Mouse (Mus musculus) skeletal muscle tissue, adult 2 months (tissue): ENCODE measurements around the gene Rab6a.
A peak's percentile ranks its signal among the peaks of the same experiment; 100 is the strongest.

ENCODE experiments used
- DNase-seq: peaks from one replicate; pipeline ENCODE4 v3.0.0-alpha.2; 2012; ENCODE audit warnings: low read depth, low spot score

The Rab6a gene

GRCm38 (mm10) chr7:100622277-100622676 lies 15.1 kb downstream of the Rab6a start:
- no peak for DNase-seq

DNA sequence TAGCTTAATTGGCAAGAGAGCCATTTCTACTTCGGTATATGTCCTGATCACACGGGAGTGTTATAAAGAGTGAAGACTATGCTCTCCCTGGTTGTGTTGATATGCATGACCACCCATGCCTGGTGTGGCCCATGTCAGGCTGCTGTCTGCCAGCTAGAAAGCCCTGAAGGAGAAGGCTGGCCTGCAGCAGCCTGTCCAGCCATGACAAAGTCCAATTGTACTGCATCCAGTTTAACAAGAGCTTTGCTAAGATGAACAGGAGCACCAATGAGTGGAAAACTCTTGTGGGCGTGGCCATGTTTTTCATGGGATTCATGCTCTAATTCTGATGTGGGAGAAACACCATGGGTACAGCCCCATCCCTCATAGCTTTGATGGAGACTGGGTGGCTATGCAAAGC lies 17.3 kb downstream of the Rab6a start:
- no peak for DNase-seq

DNA sequence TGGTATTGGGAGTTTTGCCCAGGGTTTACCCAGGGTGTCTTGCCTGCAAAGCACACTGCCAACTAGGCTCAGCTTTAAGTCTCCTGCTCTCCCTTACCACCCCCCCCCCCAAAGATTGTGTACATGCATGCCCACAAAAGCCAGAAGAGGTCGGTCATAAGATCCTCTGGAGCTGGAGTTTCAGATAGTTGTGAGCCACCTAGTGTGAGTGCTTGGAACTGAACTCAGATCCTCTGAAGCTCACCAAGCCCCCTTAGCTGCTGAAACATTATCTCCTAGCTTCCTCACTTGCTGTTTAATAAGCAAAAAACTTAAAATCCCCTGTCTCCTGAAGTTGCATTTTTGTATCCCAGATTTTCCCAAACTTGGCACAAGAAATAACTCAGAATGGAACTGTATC lies 30.4 kb downstream of the Rab6a start:
- no peak for DNase-seq

DNA sequence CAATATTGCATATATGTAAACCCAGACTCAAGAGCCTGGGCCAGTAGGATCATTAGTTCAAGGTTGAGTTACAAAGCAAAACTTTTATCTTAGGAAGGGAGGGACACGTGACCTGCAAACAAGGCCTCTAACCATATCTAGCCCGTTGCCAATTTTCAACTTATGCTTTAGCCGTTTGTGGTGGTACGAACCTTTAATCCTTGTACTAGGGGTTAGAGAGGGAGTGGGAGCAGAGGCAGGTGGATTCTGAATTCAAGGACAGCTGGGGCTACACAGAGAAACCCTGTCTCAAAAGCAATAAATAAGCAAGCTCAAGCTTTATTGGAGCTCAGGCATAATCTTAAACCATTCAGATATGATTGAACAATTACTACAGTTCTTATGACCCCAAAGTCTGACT lies 35.2 kb downstream of the Rab6a start:
- DNase-seq = no peak

GRCm38 (mm10) chr7:100645147-100645546 lies 37.9 kb downstream of the Rab6a start:
- peak; percentile 61 for DNase-seq

DNA sequence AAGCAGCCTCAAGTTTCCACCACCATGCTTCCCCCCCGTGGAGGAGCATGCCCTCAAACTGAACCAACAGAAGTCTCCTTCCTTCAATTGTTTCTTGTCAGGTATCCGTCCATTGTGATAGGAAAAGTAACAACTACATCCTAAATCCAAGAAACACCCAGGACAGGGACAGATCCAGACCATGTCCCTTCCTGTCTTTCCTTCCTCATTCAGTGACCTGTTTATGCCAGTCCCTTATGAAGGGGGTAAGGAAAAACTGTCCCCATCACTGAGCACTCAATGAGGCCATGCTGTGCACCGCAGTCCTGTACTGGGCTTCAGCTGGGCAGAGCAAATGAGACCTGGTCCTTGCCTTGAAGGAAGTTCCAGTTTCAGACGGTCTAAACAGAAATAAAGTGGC lies 41.9 kb downstream of the Rab6a start:
- no peak for DNase-seq

- DNase-seq = no peak
These were observed 42.6 kb downstream of the Rab6a start for GRCm38 (mm10) chr7:100649826-100650225.

- DNase-seq = no peak
These were observed 43.2 kb downstream of the Rab6a start for GRCm38 (mm10) chr7:100650421-100650820.

- DNase-seq = no peak
These were observed 43.8 kb downstream of the Rab6a start for GRCm38 (mm10) chr7:100651011-100651410.

DNA sequence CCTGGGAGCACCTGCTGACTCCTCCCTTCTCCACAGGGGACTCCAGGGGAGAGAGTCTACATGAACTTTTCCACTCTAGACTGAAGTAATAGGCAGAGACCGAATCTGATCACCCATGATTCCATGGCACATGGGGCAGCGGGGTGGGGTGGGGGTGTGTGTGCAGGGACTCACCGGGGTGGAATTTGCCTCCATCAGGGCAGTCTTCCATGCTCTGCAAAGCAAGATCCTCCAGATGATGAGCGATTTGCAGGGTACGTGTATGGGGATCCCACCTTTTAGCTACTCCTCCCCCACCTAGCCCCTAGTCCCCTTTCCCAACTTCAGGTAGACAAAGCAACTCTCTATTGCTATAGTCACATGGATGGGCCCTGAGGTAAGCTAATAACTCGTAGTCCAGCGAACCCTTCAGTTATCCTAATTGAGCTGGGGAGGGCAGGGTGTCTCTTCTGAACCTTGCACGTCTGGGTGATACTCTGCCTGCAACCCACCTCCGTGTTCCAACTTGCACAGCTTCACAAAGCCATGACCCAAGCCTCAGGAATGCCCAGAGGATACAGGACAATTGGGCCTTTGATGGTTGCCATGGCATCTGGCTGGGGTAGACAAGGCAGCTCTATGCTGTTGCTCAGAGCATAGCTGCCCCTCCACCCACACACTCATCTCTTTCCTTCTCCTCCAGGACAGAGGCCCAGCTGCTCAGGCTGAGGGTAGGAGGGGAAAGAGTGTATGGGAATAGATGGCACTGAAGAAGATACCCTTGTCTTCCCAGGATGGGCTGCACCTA lies 46.5 kb downstream of the Rab6a start:
- DNase-seq = no peak

- DNase-seq = no peak
These were observed 47.2 kb downstream of the Rab6a start for GRCm38 (mm10) chr7:100654441-100654840.

DNA sequence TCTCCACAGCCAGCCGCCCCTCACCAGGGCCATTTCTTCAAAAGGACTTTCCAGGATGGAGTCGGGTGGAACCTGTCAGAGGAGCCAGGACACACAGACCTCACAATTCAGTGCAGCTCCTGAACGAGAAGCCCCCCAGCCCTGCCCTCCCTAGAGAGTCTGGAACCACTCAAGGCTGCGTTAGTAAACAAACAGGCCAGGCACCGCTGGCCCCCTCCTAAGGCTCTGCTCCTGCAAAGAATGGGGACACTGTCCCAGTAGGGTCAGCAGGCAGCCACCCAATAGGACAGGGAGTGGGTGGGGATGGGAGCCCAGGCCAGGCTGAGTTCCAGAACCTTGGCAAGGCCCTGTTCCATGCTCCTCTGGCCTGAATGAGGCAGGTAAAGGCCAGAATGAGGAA lies 49.5 kb downstream of the Rab6a start:
- DNase-seq = no peak

GRCm38 (mm10) chr7:100658093-100658578 lies 50.9 kb downstream of the Rab6a start:
- DNase-seq = peak; percentile 54

GRCm38 (mm10) chr7:100661264-100661663 lies 54.1 kb downstream of the Rab6a start:
- DNase-seq = no peak

DNA sequence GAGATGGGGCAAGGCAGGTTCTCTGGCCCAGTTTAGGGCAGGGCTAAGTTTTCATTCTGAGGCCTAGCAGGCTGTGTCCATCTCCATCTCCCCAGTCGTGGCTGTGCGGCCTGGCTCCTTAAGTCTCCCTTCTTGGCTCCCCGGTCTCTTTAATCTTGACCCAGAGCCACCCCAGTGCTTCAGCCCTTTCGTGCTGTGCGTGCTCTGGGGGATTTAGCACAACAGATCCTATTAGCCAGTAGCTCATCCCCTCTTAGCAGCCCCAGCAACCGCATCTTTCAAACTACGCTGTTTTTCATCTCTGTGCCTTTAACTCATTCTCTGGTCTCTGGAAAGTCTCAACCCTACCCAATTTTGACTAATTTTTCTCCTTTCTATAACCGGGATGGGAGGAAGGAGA lies 55.0 kb downstream of the Rab6a start, which contains the start of gene Plekhb1:
TSS of gene Plekhb1 (minus strand) at position 184 of the 400 bp plus-strand sequence.
- no peak for DNase-seq

DNA sequence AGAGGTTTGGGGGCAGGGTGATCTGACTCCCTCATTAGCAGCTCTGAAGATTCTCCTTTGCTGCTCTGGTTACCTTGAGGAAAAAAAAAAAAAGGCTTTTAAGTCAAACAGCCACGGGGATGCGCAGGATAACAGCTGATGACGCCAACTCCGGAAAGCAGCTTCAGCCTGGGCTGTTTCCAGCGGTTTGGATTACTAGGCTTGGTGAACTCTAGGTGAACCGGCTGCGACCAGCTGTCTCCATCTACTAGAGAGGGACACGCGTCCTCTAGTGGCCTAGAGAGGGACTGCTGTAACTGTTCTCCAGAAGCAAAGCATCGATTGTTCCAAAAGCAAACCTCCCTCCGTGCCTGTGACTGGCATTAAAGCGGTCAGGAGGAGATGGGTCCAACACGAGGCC lies 56.0 kb downstream of the Rab6a start:
- DNase-seq = peak; percentile 93

DNA sequence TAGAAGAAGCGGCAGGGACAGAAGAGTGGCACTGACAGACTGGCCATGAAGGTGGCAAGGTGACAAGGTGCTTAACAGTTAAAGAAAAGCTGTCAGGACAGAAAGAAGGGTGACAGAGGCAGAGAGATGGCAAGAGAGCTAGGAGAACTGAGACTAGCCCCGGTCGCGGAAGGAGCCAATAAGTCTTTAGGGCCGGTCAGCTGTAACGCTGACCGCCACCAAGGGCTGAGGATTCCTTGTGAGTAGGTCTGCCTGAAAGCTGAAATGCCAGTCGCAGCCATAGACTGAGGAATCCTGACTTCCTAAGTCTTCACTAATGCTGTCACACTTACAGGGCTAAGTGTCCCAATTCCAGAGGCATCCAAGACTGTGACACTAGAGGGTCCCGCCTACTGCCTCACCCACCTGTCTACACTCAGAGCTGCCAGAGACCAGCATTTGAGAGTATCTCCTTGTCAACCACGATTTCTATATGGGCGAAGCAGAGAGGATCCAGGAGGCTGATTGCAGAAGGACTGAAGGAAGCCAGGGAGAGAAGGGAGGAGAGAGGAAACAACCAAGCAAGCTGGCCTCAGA lies 56.6 kb downstream of the Rab6a start:
- no peak for DNase-seq

DNA sequence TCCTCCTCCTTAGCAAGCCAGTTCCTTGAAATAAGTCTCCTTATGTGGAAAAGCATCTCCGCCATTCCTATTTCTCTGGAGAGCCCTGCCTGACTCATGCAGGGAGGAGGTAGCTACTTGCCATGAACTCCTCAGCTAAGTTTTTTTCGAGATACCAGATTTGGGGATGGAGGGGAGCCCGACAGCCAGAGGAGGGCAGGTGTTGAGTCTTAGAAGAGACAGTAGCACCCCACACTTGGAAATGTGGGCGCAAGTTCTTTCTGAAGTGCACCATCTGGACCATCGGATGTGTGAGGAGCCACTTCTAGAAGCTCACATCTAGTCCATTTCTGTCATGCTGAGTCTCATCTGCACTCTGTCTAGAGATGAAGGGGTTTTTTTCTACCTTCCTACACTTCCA lies 63.4 kb downstream of the Rab6a start:
- no peak for DNase-seq

DNA sequence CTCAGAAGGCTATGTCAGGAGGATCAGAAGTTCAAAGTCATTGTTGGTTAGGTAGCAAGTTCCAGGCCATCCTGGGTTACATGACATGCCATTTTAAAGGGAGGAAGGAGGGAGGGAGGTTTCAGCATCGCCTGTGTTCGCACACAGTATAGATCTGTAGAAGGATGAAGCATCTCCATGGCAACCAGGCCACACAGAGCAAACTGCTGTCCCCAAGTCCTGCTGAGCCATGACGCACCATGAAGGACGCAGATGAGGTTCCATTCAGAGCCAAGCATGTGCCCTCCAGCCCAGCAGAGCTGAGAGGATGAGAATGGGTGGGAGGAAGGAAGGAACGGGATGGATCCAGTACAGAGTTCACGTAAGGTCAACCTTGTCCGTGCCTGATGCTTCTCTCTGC lies 66.2 kb downstream of the Rab6a start:
- no peak for DNase-seq

GRCm38 (mm10) chr7:100674941-100675340 lies 67.7 kb downstream of the Rab6a start:
- no peak for DNase-seq

- DNase-seq = no peak
These were observed 70.8 kb downstream of the Rab6a start for GRCm38 (mm10) chr7:100678052-100678451.

- no peak for DNase-seq
These were observed 72.0 kb downstream of the Rab6a start for GRCm38 (mm10) chr7:100678948-100679880.
